Mouse (Mus musculus) gastrocnemius, adult 2 months (tissue): ENCODE results near the gene 1700012B07Rik. TPM values are rescaled to one million over a fixed set of nuclear protein-coding genes. Genes with fewer than 3 reads are reported as not detected.

Experiments used
- DNase-seq: peaks from one replicate; pipeline ENCODE4 v3.0.0; 2022
- H3K27ac ChIP-seq: fragments of 200-600 bp; 2 replicates; pipeline ENCODE4 v1.8.1; 2022; ENCODE audit warnings: mild to moderate bottlenecking
- H3K4me3 ChIP-seq: fragments of 200-600 bp; 2 replicates; pipeline ENCODE4 v1.8.1; 2022; ENCODE audit warnings: mild to moderate bottlenecking, moderate library complexity
- CTCF ChIP-seq: fragments of 200-600 bp; IDR thresholded peaks from 2 replicates; pipeline ENCODE4 v1.8.1; 2022; ENCODE audit warnings: antibody characterized with exemption, mild to moderate bottlenecking, moderate library complexity
- intact Hi-C: fragments of 180-260 bp; cut with DNase I; formaldehyde crosslinking; loops from one replicate; pipeline ENCODE4 v1.15.1; 2025
- long read RNA-seq, 2 experiments: library from polyadenylated mRNA; stranded (forward); transcript quantifications; one replicate each; pipeline ENCODE4 v2.0.0; 2021
- total RNA-seq, 2 experiments: library from RNA; stranded (reverse); gene quantifications; 2 replicates each; pipeline ENCODE4 v1.2.3; 2021

Gene 1700012B07Rik
- not detected for total RNA-seq
- long read RNA-seq, experiment 1, result 0 reads
- long read RNA-seq, experiment 2, result 0 reads

- Histone ChIP-seq H3K4me3 (no peak within 1 kb of the TSS), H3K27ac (no peak within 1 kb of the TSS)
- TF ChIP-seq CTCF, result no peak
- intact Hi-C loops, result no loop called here
- DNase-seq, result no peak
Observed at GRCm38 (mm10) chr11:109827946-109828345, at the start of gene 1700012B07Rik. 1700012B07Rik (minus strand) TSS chr11:109828046.

GRCm38 (mm10) chr11:109876767-109877166, 48.9 kb upstream of the 1700012B07Rik start:
- no peak for DNase-seq
- Histone ChIP-seq H3K4me3 (no peak overlapping the region), H3K27ac (peak overlapping the region; percentile 89)
- intact Hi-C loops, result no loop called here
- no peak for TF ChIP-seq CTCF

- Histone ChIP-seq H3K4me3 (no peak overlapping the region), H3K27ac (peak overlapping the region; percentile 89)
- intact Hi-C loops, result no loop called here
- TF ChIP-seq CTCF, result no peak
- DNase-seq, result no peak
Observed at GRCm38 (mm10) chr11:109875834-109876233, 48.0 kb upstream of the 1700012B07Rik start.

GRCm38 (mm10) chr11:109875525-109875802, 47.6 kb upstream of the 1700012B07Rik start:
- DNase-seq, result peak; percentile 49

GRCm38 (mm10) chr11:109874651-109875524, 47.0 kb upstream of the 1700012B07Rik start:
- no peak for TF ChIP-seq CTCF
- Histone ChIP-seq H3K27ac (peak overlapping the region; percentile 89), H3K4me3 (no peak overlapping the region)
- intact Hi-C loops, result no loop called here
- peak; percentile 46 for DNase-seq

More at GRCm38 (mm10) chr11:109875525-109875802, 47.6 kb upstream of the 1700012B07Rik start:
- Histone ChIP-seq H3K27ac (peak overlapping the region; percentile 89), H3K4me3 (no peak overlapping the region)
- intact Hi-C loops, result no loop called here
- no peak for TF ChIP-seq CTCF

GRCm38 (mm10) chr11:109873852-109874610, 46.2 kb upstream of the 1700012B07Rik start:
- no peak for TF ChIP-seq CTCF
- intact Hi-C loops, result loop anchor here (1.0 to 2.0 kb wide), 2 partner anchors 237 to 394 kb away; no protein-coding TSS in a partner anchor
- DNase-seq, result peak; percentile 72
- Histone ChIP-seq H3K27ac (peak overlapping the region; percentile 89), H3K4me3 (peak overlapping the region; percentile 63)

- TF ChIP-seq CTCF, result peak; percentile 67
- Histone ChIP-seq H3K27ac (peak overlapping the region; percentile 89), H3K4me3 (peak overlapping the region; percentile 63)
- intact Hi-C loops, result loop anchor here (1.0 to 2.0 kb wide), 2 partner anchors 238 to 395 kb away; no protein-coding TSS in a partner anchor
- no peak for DNase-seq
Observed at GRCm38 (mm10) chr11:109873161-109873775, 45.4 kb upstream of the 1700012B07Rik start.

- Histone ChIP-seq H3K27ac (peak overlapping the region; percentile 89), H3K4me3 (no peak overlapping the region)
- TF ChIP-seq CTCF, result no peak
- intact Hi-C loops, result loop anchor here (1.0 to 2.0 kb wide), 2 partner anchors 238 to 396 kb away; no protein-coding TSS in a partner anchor
- DNase-seq, result no peak
Observed at GRCm38 (mm10) chr11:109872674-109873073, 44.8 kb upstream of the 1700012B07Rik start.

- intact Hi-C loops, result loop anchor here (2.0 kb wide), 1 partner anchor 239 kb away; no protein-coding TSS in a partner anchor
- TF ChIP-seq CTCF, result no peak
- Histone ChIP-seq H3K27ac (0 out of 2 replicates have a peak overlapping the region, but pooled peaks have one; percentile 16), H3K4me3 (no peak overlapping the region)
- DNase-seq, result no peak
Observed at GRCm38 (mm10) chr11:109872056-109872455, 44.2 kb upstream of the 1700012B07Rik start.

GRCm38 (mm10) chr11:109867861-109868260, 40.0 kb upstream of the 1700012B07Rik start:
- no peak overlapping the region for H3K4me3 ChIP-seq
- DNase-seq, result no peak
- no peak for TF ChIP-seq CTCF
- intact Hi-C loops, result loop anchor here (10.0 kb wide), 2 partner anchors 543 to 623 kb away; no protein-coding TSS in a partner anchor
- H3K27ac ChIP-seq, result no peak overlapping the region

GRCm38 (mm10) chr11:109866537-109867160, 38.8 kb upstream of the 1700012B07Rik start:
- 0 out of 2 replicates have a peak overlapping the region, but pooled peaks have one; percentile 28 for H3K27ac ChIP-seq
- peak; percentile 32; the same call in 1 of the 2 replicates for TF ChIP-seq CTCF
- intact Hi-C loops, result loop anchor here (10.0 kb wide), 2 partner anchors 542 to 622 kb away; no protein-coding TSS in a partner anchor
- no peak for DNase-seq
- no peak overlapping the region for H3K4me3 ChIP-seq
